Mouse (Mus musculus) small intestine, adult 2 months (tissue): ENCODE data around the gene Cib2. TPM values are rescaled to one million over a fixed set of nuclear protein-coding genes. Genes with fewer than 3 reads are reported as not detected.
"Not testable (repeated sequence)": the region's sequence is repeated elsewhere in the genome, so short reads cannot be mapped to it uniquely, and the experiment has no call there.

Experiments
- H3K27ac ChIP-seq: fragments of 200-500 bp; 2 replicates; pipeline ENCODE4 v1.5.1; 2012; ENCODE audit warnings: low read depth, low read length, control low read depth, inconsistent platforms; ENCODE audit not compliant: insufficient read depth
- H3K27me3 ChIP-seq: fragments of 200-500 bp; 2 replicates; pipeline ENCODE4 v1.6.1; 2012; ENCODE audit warnings: mild to moderate bottlenecking, moderate library complexity, low read length, inconsistent platforms; ENCODE audit not compliant: control insufficient read depth, insufficient read depth
- H3K36me3 ChIP-seq: fragments of 200-500 bp; 2 replicates; pipeline ENCODE4 v1.6.1; 2012; ENCODE audit warnings: mild to moderate bottlenecking, low read length, control low read depth, inconsistent platforms; ENCODE audit not compliant: control insufficient read depth, insufficient read depth
- H3K4me1 ChIP-seq: fragments of 200-500 bp; 2 replicates; pipeline ENCODE4 v1.6.1; 2012; ENCODE audit warnings: low read length, inconsistent platforms, mixed read lengths; ENCODE audit not compliant: control insufficient read depth, insufficient read depth, insufficient read length
- H3K4me3 ChIP-seq: fragments of 200-500 bp; 2 replicates; pipeline ENCODE4 v1.5.1; 2012; ENCODE audit warnings: low read depth, mild to moderate bottlenecking, control low read depth, inconsistent platforms, low read length, moderate library complexity
- CTCF ChIP-seq: fragments of 200-500 bp; IDR thresholded peaks from 2 replicates; pipeline ENCODE4 v1.5.1; 2012; ENCODE audit warnings: low read depth, mild to moderate bottlenecking, control low read depth, inconsistent platforms, low read length, moderate library complexity, mixed read lengths; ENCODE audit not compliant: insufficient replicate concordance, insufficient read length; ENCODE audit errors: extremely low read depth
- POLR2A ChIP-seq: fragments of 200-500 bp; IDR thresholded peaks from 2 replicates; pipeline ENCODE4 v1.6.1; 2012; ENCODE audit warnings: low read depth, mild to moderate bottlenecking, control low read depth, inconsistent platforms, low read length, moderate library complexity
- WGBS: fragments of 180-500 bp; shearing (Covaris S2); methylation state at CpG from one replicate; pipeline ENCODE4 v1.1.7; 2018; 5-methylcytosine and 5-hydroxymethylcytosine counted together
- polyA plus RNA-seq: library from polyadenylated mRNA; depleted of rRNA; stranded (reverse); fragments of >200 nt; gene quantifications from 2 replicates; pipeline ENCODE4 v1.2.3, GENCODE M21; 2012

Gene Cib2
- polyA plus RNA-seq, 1 experiment = 2.6 TPM

- no peak overlapping the region for H3K4me3 ChIP-seq
- 33% methylated on average over 4 of the region's 4 CpGs for WGBS
Observed at GRCm38 (mm10) chr9:54587863-54588262, 27.8 kb upstream of the Cib2 start.

GRCm38 (mm10) chr9:54586199-54587061 is 26.4 kb upstream of the Cib2 start, which contains the start of gene Idh3a:
Gene Idh3a (plus strand): TSS chr9:54586334.
- H3K27ac ChIP-seq = peak within 1 kb of the TSS; percentile 18
- no peaks in the 10 kb centered on the region for H3K27me3 ChIP-seq
- no peaks in the 10 kb centered on the region; the same call in 1 of the 2 replicates for H3K4me1 ChIP-seq
- peak within 1 kb of the TSS; percentile 73 for H3K4me3 ChIP-seq
- H3K36me3 ChIP-seq = peaks cover 8% of the 10 kb centered on the region
- TF ChIP-seq CTCF (no peak), POLR2A (peak; percentile 71)
- under 1% methylated on average over 67 of the region's 73 CpGs for WGBS

More at GRCm38 (mm10) chr9:54587863-54588262, 27.8 kb upstream of the Cib2 start:
- Histone ChIP-seq H3K36me3 (peaks cover 18% of the 10 kb centered on the region), H3K4me1 (no peaks in the 10 kb centered on the region; the same call in 1 of the 2 replicates), H3K27ac (no peak overlapping the region), H3K27me3 (no peaks in the 10 kb centered on the region)
- no peak for TF ChIP-seq POLR2A
- TF ChIP-seq CTCF = no peak

GRCm38 (mm10) chr9:54585839-54586198 is 25.8 kb upstream of the Cib2 start:
- 28% methylated on average over 5 of the region's 5 CpGs for WGBS
- no peaks in the 10 kb centered on the region; the same call in 1 of the 2 replicates for H3K4me1 ChIP-seq

GRCm38 (mm10) chr9:54584127-54584526 is 24.1 kb upstream of the Cib2 start:
- not testable (repeated sequence) for H3K27me3 ChIP-seq, H3K27ac ChIP-seq, H3K4me3 ChIP-seq, H3K36me3 ChIP-seq, H3K4me1 ChIP-seq
- 79% methylated on average over 2 of the region's 2 CpGs for WGBS

More at GRCm38 (mm10) chr9:54585839-54586198, 25.8 kb upstream of the Cib2 start:
- H3K4me3 ChIP-seq = peak overlapping the region; percentile 73
- H3K27me3 ChIP-seq = no peaks in the 10 kb centered on the region
- no peak overlapping the region for H3K27ac ChIP-seq
- peaks cover 6% of the 10 kb centered on the region for H3K36me3 ChIP-seq
- no peak for TF ChIP-seq CTCF
- no peak for TF ChIP-seq POLR2A

GRCm38 (mm10) chr9:54583712-54584111 is 23.7 kb upstream of the Cib2 start:
- no peak overlapping the region for H3K4me3 ChIP-seq
- H3K27ac ChIP-seq = no peak overlapping the region
- WGBS = 51% methylated on average over 1 of the region's 1 CpGs
- no peak for TF ChIP-seq CTCF
- no peak for TF ChIP-seq POLR2A
- no peaks in the 10 kb centered on the region for H3K27me3 ChIP-seq
- no peaks in the 10 kb centered on the region for H3K36me3 ChIP-seq
- H3K4me1 ChIP-seq = no peaks in the 10 kb centered on the region; the same call in 1 of the 2 replicates

- Histone ChIP-seq H3K27ac (peak overlapping the region; percentile 93), H3K27me3 (no peaks in the 10 kb centered on the region), H3K36me3 (no peaks in the 10 kb centered on the region), H3K4me3 (no peak overlapping the region), H3K4me1 (peaks cover 13% of the 10 kb centered on the region; the same call in 1 of the 2 replicates)
- TF ChIP-seq POLR2A (no peak), CTCF (no peak)
- WGBS = 22% methylated on average over 9 of the region's 9 CpGs
Observed at GRCm38 (mm10) chr9:54571130-54571839, 11.3 kb upstream of the Cib2 start.

- TF ChIP-seq POLR2A (no peak), CTCF (no peak)
- WGBS = 24% methylated on average over 2 of the region's 2 CpGs
- no peak overlapping the region for H3K4me3 ChIP-seq
- H3K4me1 ChIP-seq = peaks cover 13% of the 10 kb centered on the region; the same call in 1 of the 2 replicates
- no peak overlapping the region for H3K27ac ChIP-seq
- no peaks in the 10 kb centered on the region for H3K36me3 ChIP-seq
- H3K27me3 ChIP-seq = no peaks in the 10 kb centered on the region
Observed at GRCm38 (mm10) chr9:54568732-54569131, 8.7 kb upstream of the Cib2 start.
